Mouse (Mus musculus): ENCODE measurements around the gene Eef1g.
"Not testable (repeated sequence)": the region's sequence is repeated elsewhere in the genome, so short reads cannot be mapped to it uniquely, and the experiment has no call there.

Gene Eef1g

DNA sequence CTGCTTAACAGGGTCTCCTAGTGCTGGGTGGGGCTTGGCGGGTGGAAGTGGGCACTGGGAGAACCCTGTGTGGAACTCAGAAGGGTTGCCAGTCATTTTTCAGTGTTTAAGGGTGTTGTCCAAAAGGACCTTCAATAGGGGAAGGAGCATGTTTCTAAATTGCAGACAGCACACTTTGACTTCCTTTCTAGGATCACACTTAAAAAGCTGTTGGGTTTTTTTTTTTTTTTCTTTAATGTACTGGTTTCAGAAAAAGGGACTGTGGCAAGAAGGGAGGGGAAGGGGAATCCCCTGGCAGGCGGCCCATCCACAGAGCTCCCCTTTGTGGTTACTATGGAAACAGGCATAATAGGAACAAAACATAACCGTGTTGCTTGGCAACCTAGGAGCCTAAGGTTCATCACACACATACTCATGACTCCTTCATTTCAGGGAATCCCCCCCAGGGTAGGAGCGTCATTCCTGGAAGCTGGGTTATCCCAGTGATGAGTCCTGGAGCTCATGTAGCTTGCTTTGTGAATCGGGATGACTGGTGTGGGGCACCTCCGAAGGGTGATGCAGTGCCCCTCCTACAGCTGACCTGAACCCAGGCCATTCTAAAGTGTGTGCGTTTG, 17.5 kb downstream of the Eef1g start:
- DNase-seq (ENCODE audit: extremely low read depth, insufficient read length, low spot score): peak; percentile 60

DNA sequence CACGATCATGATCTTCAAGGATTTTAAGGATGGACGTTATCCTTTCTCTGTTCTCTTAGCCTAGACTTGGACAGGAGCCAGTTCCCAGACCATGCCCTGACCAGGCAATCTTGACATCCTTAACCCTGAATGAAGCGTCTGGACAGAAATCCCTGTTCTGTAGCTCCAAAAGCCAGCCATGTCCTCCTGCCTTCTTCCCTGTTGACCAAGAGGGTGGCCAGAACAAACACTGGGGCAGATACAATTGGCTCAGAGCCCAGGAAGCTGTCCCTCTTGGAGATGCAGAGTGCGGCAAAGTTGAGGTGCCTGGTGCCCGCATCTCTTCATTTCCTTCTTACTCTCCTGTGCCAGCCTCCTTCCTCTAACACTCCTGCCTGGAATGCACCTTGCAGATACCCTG, 19.1 kb downstream of the Eef1g start:
- no peak for DNase-seq (ENCODE audit: extremely low read depth, insufficient read length, low spot score)

DNA sequence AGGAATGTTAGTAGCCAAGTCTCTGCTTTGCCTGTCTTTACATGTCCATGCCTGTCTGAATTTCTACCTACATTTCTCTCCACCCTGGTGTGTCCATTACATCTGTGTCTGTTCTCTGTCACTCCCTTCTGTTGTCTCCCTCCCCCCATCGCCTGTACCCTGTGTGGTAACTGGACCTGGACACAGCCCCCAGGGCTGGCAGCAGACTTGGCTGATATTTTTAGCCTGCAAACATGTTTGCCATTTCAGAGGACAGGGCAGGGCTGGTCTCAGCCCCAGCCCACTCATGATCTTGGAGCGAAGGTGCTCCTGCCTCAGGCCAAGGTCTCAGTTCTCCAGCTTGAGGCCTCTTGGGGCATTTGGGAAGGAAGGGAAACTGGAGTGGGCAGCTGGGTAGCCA, 21.0 kb downstream of the Eef1g start:
- peak; percentile 34 for DNase-seq (ENCODE audit: extremely low read depth, insufficient read length, low spot score)

DNA sequence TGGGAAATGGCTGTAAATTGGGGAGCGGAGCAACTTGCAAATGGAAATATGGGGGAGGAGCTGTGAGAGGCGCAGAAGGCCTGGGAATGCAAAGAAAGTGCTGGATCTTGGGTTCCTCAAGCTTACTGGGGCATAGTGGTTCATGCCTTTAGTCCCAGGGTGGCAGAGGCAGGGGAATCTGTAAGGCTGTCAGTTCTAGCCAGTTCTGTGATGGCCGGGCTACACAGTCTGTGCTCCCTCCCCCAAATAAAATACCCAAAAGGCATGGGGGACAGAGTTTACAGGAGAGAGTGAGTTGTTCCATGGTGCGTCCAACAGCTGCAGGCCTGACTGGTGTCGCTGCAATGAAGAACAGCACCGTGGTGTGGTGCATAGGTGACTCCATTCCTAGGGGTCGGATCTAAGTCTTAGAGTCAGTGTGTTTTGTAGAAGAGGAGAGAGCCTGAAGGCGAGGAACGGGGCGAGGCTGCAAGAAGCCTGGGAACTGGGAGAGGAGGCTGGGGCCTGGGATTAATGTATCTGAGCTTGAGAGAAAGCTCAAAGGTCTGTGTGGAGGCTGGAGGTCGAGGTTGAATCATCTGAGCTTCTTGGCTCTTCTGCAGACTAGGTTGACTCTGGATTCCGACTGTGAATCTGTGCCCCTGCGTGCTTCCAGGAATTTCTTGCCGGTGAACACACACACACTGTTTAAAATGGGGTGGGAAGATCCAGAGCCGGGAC, 21.7 kb downstream of the Eef1g start:
- no peak for DNase-seq (ENCODE audit: extremely low read depth, insufficient read length, low spot score)

DNA sequence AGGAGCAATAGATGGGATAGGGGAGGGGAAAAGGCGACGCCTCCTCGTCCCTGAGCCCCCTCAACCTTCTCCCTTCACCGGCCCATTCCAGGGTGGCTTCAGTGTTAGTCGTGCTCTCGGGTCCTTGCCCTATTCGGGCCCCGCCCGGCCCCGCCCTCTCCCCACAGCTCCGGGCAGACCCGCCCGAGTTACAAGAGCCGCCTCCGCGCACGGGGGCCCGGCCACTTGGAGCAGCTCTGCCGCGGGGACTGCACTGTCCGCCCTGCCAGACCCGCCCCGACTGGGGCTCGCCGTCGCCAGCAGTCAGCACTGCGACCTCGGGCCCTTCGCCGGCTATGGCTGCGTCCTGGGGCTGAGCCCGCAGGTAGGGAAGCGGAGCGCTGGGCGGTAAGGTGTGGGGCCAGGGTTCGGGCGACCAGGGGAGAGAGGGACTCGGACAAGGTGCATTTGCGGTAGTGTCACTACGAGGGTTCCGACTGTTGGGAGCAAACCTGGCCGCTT, 22.3 kb downstream of the Eef1g start, which contains the start of gene Ahnak:
Ahnak (plus strand) TSS at position 219 of the 501 bp plus-strand sequence.
- peak; percentile 90 for DNase-seq (ENCODE audit: extremely low read depth, insufficient read length, low spot score)

DNA sequence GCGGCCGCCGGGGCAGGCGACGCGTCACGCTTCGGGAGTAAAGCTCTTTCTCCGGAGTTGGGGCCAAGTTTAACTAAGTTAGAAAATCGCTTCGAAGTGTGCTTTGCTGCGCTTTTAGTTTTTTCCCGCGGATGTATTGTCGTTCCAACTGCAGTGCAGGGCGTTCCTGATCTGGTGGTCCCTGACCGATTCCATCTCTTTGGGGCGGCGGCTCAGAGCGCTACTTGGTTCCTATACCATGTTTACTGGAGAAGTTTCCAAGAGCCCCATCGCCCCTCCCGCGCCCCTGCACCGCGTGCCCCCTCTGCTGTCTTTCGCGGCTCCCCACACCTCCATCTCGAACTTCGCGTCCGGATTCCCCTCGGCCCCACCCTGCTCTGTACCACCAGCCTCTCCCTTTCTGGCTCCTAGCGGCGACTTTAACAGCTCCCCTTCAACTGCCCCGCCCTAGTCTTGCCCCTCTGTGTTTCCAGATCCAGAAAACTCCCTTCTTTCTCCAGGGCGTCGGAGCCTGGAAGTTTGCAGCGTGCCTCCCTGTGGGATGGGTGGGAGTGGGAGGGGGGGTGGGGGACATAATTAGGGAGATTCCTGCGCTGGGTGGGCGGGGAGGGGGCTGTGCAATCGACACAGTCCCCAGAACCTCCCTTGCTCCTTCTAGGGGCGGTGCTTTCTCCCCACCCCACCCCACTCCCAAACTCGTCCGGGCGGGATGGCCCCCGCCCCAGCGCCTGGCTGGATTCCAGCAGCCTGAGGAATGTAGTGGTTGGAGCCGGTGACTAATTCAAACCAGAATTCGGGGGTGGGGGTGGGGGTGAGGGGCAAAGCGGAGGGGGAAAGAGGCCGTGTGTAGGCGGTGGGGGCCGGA, 23.0 kb downstream of the Eef1g start:
- DNase-seq (ENCODE audit: extremely low read depth, insufficient read length, low spot score): peak; percentile 90

DNA sequence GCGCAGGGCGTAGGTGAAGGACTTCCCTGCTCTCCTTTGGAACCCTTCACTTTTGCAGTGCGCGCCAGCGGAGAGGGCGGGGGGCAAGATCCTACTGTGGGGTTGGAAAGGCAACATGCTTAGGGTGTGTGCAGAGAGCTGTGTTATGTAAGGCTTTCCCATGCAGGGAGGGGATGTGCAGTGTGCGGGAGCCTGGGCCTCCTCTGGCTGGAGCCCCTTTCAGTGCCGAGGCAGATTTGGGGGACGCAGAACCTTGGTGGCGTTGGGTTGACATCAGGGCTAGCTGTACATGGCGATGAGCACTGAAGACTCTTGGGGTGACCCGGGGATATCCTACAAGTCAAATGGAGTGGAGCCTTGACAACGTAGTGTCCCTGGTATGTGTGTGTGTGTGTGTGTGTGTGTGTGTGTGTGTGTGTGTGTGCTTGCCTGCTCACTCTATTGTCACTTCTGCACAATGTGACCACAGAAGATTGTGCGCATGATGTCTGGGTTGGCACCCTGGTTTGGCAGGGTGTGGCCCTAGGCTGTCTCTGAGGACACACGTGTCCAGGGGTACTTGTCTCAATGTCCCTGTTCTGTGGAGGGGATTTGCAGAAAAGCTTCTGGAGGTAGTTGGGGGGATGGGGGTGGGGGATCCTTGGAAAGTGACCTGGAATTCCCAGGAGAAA, 23.7 kb downstream of the Eef1g start:
- DNase-seq (ENCODE audit: extremely low read depth, insufficient read length, low spot score): no peak

DNA sequence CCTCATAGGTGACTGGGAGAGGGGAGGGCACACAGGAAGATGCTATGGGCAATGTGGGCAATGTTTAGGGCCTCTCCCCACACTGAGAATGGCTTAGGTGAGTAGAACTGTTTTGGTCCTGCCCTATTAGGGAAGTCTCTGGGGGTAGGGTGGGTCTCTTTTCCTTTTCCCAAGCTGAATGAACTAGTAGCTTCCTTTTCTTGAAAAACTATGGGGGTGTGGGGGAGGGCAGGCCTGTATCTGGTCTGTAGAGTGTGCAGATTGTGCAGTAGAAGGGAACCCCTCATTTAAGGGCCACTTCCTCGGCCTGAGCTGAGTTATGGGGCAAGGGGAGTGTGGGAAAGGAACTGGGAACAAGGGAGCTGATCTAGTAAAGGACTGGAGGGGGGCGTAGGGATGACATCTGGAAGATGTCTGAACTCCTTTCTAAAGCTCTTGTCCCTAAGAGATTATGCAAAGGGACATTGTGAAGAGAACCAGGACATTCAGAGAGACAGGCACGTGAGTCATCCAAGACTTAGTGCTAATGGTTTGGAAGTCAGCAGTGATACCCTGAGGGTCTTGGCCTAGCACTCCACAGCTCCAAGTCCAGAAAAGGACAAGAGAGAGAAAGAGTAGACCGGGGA, 24.5 kb downstream of the Eef1g start:
- DNase-seq (ENCODE audit: extremely low read depth, insufficient read length, low spot score): no peak

DNA sequence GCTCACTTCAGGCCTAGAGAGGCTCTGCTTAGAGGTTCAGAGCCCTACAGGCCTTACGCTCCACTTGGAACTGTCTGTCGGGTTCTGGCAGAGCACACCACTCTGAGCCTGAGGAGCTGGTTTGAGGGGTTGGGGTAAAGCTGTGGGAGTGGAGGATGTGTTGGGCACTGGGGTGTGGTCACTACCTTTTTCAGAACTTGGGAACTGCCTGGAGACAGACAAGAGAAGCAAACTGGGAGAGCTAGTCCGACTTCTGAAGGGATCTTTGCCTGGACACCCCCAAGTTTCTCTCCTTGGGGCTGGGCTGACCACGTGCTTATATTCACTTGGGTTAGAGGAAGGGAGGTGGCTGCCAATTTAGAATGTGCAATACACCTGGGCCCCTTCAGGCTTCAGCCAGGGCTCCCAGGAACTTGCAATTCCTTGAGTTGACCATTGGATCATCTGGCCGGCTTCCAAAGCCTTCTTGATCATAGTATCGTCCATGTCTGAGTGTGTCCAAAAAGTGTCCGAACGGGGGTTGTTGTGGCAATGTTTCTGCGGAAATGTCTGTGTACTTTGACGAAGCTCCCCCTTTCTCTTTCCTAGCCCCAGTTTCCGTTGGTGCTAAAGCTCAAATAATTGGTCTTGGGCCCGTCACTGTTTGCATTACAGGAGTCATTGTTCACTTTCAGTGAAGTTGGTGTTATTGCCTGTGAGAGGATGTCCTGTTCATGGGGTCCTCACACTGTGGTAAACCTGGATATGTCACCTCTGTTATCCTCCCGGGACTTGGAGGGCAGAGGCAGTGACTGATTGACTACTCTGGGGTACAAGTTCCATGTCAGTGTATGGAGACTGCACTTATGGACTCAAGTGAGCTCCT, 25.3 kb downstream of the Eef1g start:
- peak; percentile 59 for DNase-seq (ENCODE audit: extremely low read depth, insufficient read length, low spot score)

DNA sequence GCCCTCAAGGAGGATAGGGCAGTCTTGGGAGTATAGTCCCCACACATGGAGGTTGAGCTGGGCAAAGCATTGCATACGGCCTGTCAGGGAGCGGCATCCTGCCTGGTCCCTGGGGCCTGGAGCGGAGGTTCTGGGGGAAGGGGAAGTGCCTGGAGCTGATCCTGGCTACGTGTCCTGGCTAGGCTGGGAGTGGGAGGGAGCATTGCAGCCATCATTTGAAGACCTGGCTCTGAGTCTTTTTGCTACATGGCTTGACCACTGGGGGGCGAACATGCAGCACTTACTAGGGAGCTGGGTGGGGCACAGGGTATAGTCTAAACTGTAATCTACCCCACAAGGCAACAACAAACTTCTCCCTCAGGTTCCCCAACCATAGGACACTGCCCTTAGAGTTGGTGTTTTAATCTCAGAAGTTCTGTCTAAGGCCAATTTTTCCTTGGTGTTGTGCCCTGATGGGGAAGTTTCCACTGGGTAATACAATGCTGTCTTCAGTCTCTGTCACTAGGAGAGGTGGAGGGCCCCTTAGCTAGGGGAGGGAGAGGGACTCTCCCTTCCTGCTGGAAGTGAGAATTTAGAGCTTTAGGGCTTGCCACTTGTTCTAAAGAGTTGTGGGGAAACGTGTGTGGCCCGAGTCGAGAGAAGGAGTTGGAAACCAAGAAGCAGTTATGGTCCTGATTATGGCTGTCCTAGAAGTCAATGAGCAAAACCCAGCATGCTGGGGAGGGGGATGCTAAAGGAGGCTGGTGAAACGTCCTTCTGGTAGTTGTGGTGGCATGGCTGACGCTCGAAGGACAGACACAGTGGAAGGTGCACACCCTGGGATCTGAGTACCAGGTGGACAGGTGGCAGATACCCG, 26.2 kb downstream of the Eef1g start:
- peak; percentile 86 for DNase-seq (ENCODE audit: extremely low read depth, insufficient read length, low spot score)

DNA sequence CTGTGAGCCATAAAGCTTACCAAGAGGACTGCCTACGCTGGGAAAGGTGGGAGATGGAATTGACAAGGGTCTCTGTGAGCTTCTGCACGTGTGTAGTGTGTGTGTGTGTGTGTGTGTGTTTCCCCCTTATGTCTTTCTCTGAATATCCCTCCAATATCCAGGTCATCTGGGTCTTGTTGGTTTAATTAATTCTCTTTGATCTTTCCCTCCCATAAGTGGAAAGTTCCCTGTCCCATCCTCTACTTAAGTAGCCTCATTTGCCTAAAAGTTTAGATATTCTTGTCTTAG, 26.7 kb downstream of the Eef1g start:
- no peak for DNase-seq (ENCODE audit: extremely low read depth, insufficient read length, low spot score)

DNA sequence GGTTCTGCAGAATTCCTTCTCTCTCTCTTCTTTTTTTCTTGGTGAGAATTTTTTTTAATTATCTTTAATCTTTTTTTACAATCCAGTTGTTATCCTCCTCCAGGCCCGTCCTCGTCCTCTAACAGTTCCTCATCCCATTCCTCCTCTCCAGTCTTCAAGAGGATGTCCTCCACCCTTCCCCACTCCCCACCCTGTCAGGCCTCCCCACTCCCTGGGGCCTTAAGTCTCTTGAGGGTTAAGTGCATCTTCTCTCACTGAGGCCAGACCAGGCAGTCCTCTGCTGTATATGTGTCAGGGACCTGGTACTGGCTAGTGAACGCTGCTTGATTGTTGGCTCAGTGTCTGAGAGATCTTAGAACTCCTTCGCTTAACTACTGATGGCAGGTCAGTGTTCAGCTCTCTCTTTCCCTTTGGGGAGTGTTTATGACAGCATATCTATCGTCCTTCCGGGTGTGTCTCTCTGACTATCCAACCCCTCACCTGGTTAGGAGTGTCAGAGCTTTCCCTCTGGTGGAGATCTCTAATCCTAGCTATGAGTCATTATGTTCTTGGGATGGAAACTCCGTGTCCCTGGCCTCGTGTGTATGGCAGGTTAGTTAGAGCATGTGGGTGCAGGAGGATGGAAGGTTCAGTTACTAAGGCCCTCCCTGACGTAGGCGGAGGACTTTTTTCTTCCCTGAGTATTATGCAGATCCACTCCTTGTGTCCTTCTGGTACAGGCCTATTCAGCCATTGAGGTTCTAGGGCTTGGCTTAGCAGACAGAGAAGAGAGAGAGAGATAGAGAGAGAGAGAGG, 28.2 kb downstream of the Eef1g start:
- DNase-seq (ENCODE audit: extremely low read depth, insufficient read length, low spot score): no peak

DNA sequence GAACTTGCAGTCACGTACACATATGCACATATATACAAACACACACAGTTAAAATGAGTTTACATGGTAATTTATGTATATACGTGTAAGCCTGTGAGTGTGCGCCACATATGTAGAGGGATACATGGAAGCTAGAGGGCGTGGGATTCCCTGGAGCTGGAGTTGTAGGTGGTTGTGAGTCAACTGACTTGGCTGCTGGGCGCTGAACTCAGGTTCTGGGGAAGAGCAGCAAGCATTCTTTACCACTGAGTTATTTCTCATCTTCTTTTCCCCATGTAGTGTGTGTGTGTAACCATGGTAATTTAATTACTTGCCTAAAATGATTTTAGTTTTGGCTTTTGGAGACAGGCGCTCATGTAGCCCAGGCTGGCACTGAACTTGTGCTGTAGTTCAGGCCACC, 29.8 kb downstream of the Eef1g start:
- DNase-seq (ENCODE audit: extremely low read depth, insufficient read length, low spot score): peak; percentile 56

DNA sequence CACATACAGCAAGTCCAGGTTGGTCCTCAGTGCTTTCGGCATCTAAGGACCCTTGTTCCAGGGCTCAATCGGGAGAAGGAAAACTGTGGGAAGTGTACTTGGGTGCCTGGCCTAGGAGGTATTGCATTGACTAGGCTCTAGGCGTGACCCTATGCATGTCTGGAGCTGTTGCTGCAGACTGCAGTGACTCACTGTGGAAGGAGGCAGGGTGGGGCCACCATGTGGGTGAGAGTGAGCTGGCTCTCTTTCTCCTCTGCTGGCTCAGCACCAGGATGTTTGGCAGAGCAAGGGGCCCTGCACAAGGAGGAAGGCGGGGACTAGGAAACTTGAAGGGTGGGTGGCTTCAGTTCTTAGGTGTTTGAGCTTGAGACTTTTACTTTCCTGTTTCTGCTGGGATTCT, 30.7 kb downstream of the Eef1g start:
- peak; percentile 84 for DNase-seq (ENCODE audit: extremely low read depth, insufficient read length, low spot score)

DNA sequence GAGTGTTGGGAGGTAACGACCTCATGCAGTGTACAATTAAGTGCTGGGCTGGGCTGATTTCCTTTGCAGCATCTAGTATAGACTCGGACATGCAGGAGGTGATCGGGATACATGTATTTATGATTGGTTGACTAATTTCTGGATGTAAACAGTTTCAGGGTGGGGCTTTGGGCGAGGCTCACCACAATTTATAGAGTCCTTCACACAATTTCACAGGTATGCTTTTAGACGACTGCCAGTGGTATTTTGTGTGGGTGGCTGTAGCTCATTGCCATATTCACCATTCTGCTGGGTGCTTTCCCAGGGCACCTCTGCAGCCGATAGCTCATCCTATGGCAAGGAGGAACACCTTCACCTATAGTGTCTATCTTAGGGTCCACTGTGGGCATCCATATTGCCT, 31.7 kb downstream of the Eef1g start:
- no peak for DNase-seq (ENCODE audit: extremely low read depth, insufficient read length, low spot score)

DNA sequence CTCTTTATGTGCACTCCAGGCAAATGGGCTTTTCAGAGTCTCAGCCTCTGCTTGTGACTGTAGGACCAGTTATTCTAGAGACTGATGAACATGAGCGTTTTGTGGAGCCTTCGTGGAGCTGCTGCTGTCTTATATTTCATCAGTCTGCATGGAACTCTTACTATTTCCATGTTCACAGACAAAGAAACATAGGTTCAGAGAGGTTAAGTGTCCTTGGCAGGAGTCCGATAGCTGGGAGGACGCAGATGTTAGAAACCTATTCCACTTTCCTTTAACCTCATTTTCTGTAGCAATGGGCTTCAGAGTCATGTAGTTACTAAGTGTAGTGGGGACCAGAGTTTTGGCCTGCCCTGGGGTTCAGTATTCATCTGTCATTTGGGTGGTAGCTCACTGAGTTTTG, 32.4 kb downstream of the Eef1g start:
- DNase-seq (ENCODE audit: extremely low read depth, insufficient read length, low spot score): no peak

DNA sequence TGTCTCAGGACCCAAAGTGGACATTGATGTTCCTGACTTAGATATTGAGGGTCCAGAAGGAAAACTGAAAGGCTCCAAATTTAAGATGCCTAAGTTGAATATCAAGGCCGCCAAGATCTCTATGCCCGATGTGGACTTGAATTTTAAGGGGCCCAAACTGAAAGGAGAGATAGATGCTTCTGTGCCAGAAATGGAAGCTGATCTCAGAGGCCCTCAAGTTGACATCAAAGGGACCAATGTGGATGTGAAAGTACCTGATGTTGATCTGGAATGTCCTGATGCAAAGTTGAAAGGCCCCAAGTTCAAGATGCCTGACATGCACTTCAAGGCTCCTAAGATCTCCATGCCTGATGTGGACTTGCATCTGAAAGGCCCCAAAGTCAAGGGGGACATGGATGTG, 40.1 kb downstream of the Eef1g start:
- DNase-seq (ENCODE audit: extremely low read depth, insufficient read length, low spot score): not testable (repeated sequence)

DNA sequence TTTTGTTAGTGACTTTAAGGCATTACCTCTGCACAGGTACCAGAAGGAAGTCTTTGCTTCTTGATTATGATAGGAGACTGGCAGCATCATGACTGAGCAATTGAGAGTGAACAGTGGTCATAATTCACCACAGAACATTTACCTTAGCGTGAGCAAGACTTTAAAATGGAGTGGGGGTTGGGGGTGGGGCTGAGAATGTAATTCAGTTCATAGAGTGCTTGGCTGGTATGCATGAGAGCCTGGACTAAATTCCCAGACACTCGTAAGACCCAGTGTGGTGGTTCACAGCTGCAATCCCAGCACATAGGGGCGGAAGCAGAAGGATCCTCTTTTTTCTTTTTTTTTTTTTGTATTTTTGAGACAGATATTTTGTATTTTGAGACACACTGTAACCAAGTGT, 52.5 kb downstream of the Eef1g start:
- DNase-seq (ENCODE audit: extremely low read depth, insufficient read length, low spot score): no peak

All from 3134 (cell line).